Mouse (Mus musculus) macrophage (primary cell): ENCODE results near the gene Spata7. TPM values are rescaled to one million over a fixed set of nuclear protein-coding genes. Genes with fewer than 3 reads are reported as not detected.

Source experiments
- H3K27ac ChIP-seq: fragments of 350-480 bp; formaldehyde crosslinking; 2 replicates; pipeline ENCODE4 v1.9.0; 2021
- H3K36me3 ChIP-seq: fragments of 350-480 bp; formaldehyde crosslinking; 2 replicates; pipeline ENCODE4 v1.9.0; 2021; ENCODE audit errors: inconsistent target
- H3K4me3 ChIP-seq: fragments of 350-480 bp; formaldehyde crosslinking; 2 replicates; pipeline ENCODE4 v1.9.0; 2021; ENCODE audit errors: inconsistent target
- H3K79me2 ChIP-seq: fragments of 350-480 bp; formaldehyde crosslinking; 2 replicates; pipeline ENCODE4 v1.9.0; 2021; ENCODE audit errors: inconsistent target
- WGBS: methylation state at CpG from one replicate; pipeline ENCODE4 v1.1.7; 2026; ENCODE audit warnings: inconsistent platforms; ENCODE audit not compliant: missing documents; 5-methylcytosine and 5-hydroxymethylcytosine counted together
- polyA plus RNA-seq: library from polyadenylated mRNA; stranded (reverse); fragments of 250-400 nt; gene quantifications from 3 replicates; pipeline ENCODE4 v1.2.4, GENCODE M21; 2018; ENCODE audit warnings: inconsistent platforms

The Spata7 gene
- polyA plus RNA-seq, 1 experiment from 2014 or later: 6.6 TPM

- Histone ChIP-seq H3K27ac (no peak overlapping the region), H3K79me2 (no peaks in the 10 kb centered on the region), H3K36me3 (no peaks in the 10 kb centered on the region), H3K4me3 (peak overlapping the region; percentile 87)
- WGBS: 4% methylated on average over 15 of the region's 16 CpGs
Observed at GRCm38 (mm10) chr12:98628260-98628970, 458 bp downstream of the Spata7 start.

- Histone ChIP-seq H3K79me2 (no peaks in the 10 kb centered on the region), H3K36me3 (0 out of 2 replicates have a peak, but pooled peaks cover 5% of the 10 kb centered on the region), H3K27ac (no peak overlapping the region), H3K4me3 (no peak overlapping the region)
Observed at GRCm38 (mm10) chr12:98644852-98645251, 16.9 kb downstream of the Spata7 start.

- Histone ChIP-seq H3K79me2 (no peaks in the 10 kb centered on the region), H3K36me3 (no peaks in the 10 kb centered on the region), H3K4me3 (no peak overlapping the region), H3K27ac (no peak overlapping the region)
- WGBS: 88% methylated on average over 2 of the region's 2 CpGs
Observed at GRCm38 (mm10) chr12:98656873-98657272, 28.9 kb downstream of the Spata7 start.

GRCm38 (mm10) chr12:98662617-98663016 lies 34.7 kb downstream of the Spata7 start:
- 89% methylated on average over 7 of the region's 7 CpGs for WGBS
- Histone ChIP-seq H3K36me3 (peaks cover 6% of the 10 kb centered on the region; the same call in 1 of the 2 replicates), H3K79me2 (no peaks in the 10 kb centered on the region), H3K27ac (no peak overlapping the region), H3K4me3 (no peak overlapping the region)

GRCm38 (mm10) chr12:98668132-98668814 lies 40.3 kb downstream of the Spata7 start:
- WGBS: 60% methylated on average over 10 of the region's 10 CpGs

GRCm38 (mm10) chr12:98669086-98669485 lies 41.1 kb downstream of the Spata7 start:
- no peaks in the 10 kb centered on the region for H3K79me2 ChIP-seq
- 95% methylated on average over 10 of the region's 10 CpGs for WGBS

More at GRCm38 (mm10) chr12:98668132-98668814, 40.3 kb downstream of the Spata7 start:
- Histone ChIP-seq H3K4me3 (no peak overlapping the region), H3K27ac (no peak overlapping the region), H3K36me3 (no peaks in the 10 kb centered on the region), H3K79me2 (no peaks in the 10 kb centered on the region)

GRCm38 (mm10) chr12:98669864-98670263 lies 41.9 kb downstream of the Spata7 start:
- 87% methylated on average over 5 of the region's 5 CpGs for WGBS
- no peak overlapping the region for H3K4me3 ChIP-seq
- no peaks in the 10 kb centered on the region for H3K79me2 ChIP-seq
- H3K36me3 ChIP-seq: no peaks in the 10 kb centered on the region
- no peak overlapping the region for H3K27ac ChIP-seq

More at GRCm38 (mm10) chr12:98669086-98669485, 41.1 kb downstream of the Spata7 start:
- Histone ChIP-seq H3K27ac (no peak overlapping the region), H3K36me3 (no peaks in the 10 kb centered on the region), H3K4me3 (no peak overlapping the region)

GRCm38 (mm10) chr12:98670429-98670828 lies 42.5 kb downstream of the Spata7 start:
- Histone ChIP-seq H3K79me2 (no peaks in the 10 kb centered on the region), H3K27ac (no peak overlapping the region), H3K4me3 (no peak overlapping the region), H3K36me3 (no peaks in the 10 kb centered on the region)
- WGBS: 88% methylated on average over 4 of the region's 4 CpGs

- Histone ChIP-seq H3K79me2 (no peaks in the 10 kb centered on the region), H3K27ac (no peak overlapping the region), H3K4me3 (no peak overlapping the region), H3K36me3 (no peaks in the 10 kb centered on the region)
- 66% methylated on average over 6 of the region's 6 CpGs for WGBS
Observed at GRCm38 (mm10) chr12:98673879-98674278, 45.9 kb downstream of the Spata7 start.

GRCm38 (mm10) chr12:98674627-98675143 lies 46.7 kb downstream of the Spata7 start:
- 2% methylated on average over 8 of the region's 9 CpGs for WGBS
- H3K79me2 ChIP-seq: no peaks in the 10 kb centered on the region
- H3K27ac ChIP-seq: peak overlapping the region; percentile 51
- no peaks in the 10 kb centered on the region for H3K36me3 ChIP-seq
- peak overlapping the region; percentile 27 for H3K4me3 ChIP-seq

GRCm38 (mm10) chr12:98676861-98677260 lies 48.9 kb downstream of the Spata7 start:
- Histone ChIP-seq H3K36me3 (no peaks in the 10 kb centered on the region; the same call in 1 of the 2 replicates), H3K27ac (no peak overlapping the region), H3K79me2 (no peaks in the 10 kb centered on the region), H3K4me3 (no peak overlapping the region)
- WGBS: 92% methylated on average over 6 of the region's 6 CpGs

- Histone ChIP-seq H3K27ac (no peak overlapping the region), H3K4me3 (no peak overlapping the region), H3K36me3 (no peaks in the 10 kb centered on the region; the same call in 1 of the 2 replicates), H3K79me2 (no peaks in the 10 kb centered on the region)
- WGBS: 28% methylated on average over 12 of the region's 14 CpGs
Observed at GRCm38 (mm10) chr12:98677336-98677735, 49.4 kb downstream of the Spata7 start.

GRCm38 (mm10) chr12:98679906-98680305 lies 51.9 kb downstream of the Spata7 start:
- H3K79me2 ChIP-seq: no peaks in the 10 kb centered on the region
- H3K4me3 ChIP-seq: no peak overlapping the region
- WGBS: 96% methylated on average over 15 of the region's 15 CpGs
- no peak overlapping the region for H3K27ac ChIP-seq
- H3K36me3 ChIP-seq: no peaks in the 10 kb centered on the region; the same call in 1 of the 2 replicates

- WGBS: 82% methylated on average over 15 of the region's 15 CpGs
Observed at GRCm38 (mm10) chr12:98682196-98682595, 54.2 kb downstream of the Spata7 start.

GRCm38 (mm10) chr12:98683171-98683570 lies 55.2 kb downstream of the Spata7 start:
- H3K36me3 ChIP-seq: no peaks in the 10 kb centered on the region; the same call in 1 of the 2 replicates
- H3K79me2 ChIP-seq: no peaks in the 10 kb centered on the region
- H3K4me3 ChIP-seq: no peak overlapping the region
- no peak overlapping the region for H3K27ac ChIP-seq
- 92% methylated on average over 11 of the region's 11 CpGs for WGBS

More at GRCm38 (mm10) chr12:98682196-98682595, 54.2 kb downstream of the Spata7 start:
- H3K4me3 ChIP-seq: no peak overlapping the region
- H3K79me2 ChIP-seq: no peaks in the 10 kb centered on the region
- no peak overlapping the region for H3K27ac ChIP-seq
- no peaks in the 10 kb centered on the region; the same call in 1 of the 2 replicates for H3K36me3 ChIP-seq
